Mouse (Mus musculus) ES-E14 (cell line): ENCODE data around the gene Ppil4.

Experiments used
- HCFC1 ChIP-seq: IDR thresholded peaks from 2 replicates; pipeline ENCODE4 v1.6.1; 2012; ENCODE audit warnings: low read length, inconsistent platforms, borderline replicate concordance; ENCODE audit not compliant: insufficient read depth
- ZC3H11A ChIP-seq: IDR thresholded peaks from 2 replicates; pipeline ENCODE4 v1.6.1; 2012; ENCODE audit warnings: low read depth, mild to moderate bottlenecking, inconsistent platforms, low read length, borderline replicate concordance
- ZNF384 ChIP-seq: IDR thresholded peaks from 2 replicates; pipeline ENCODE4 v1.6.1; 2012; ENCODE audit warnings: low read depth, low read length, inconsistent platforms

DNA sequence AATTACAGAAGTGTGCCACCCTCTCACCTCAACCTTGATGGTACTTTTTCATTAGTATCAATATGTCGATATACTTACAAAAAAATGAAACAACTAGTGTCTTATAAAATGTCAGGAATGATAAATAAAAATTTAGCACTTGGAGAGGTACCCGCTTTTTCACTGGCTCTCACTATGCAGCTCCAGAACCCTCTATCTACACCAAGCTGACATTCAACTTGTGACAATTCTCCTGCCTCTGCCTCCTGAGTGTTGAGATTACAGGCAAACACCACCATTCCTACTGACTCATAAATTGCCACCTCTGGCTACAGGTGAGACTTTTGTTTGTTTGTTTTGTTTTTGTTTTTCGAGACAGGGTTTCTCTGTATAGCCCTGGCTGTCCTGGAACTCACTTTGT, 11.5 kb upstream of the Ppil4 start:
- TF ChIP-seq HCFC1 (no peak), ZC3H11A (no peak), ZNF384 (no peak)
